Mouse (Mus musculus) embryonic facial prominence, embryonic 10.5 days (tissue): Measurements from ENCODE around the gene Gm28230. TPM values are rescaled to one million over a fixed set of nuclear protein-coding genes. Genes with fewer than 3 reads are reported as not detected.

Source experiments
- DNase-seq: peaks from one replicate; pipeline ENCODE4 v3.0.0-alpha.2; 2017; ENCODE audit warnings: low spot score
- H3K27ac ChIP-seq: fragments of 300-500 bp; sonication (generic); replicated peaks from 2 replicates; pipeline ENCODE4 v1.5.1; 2016; ENCODE audit warnings: mild to moderate bottlenecking
- H3K27me3 ChIP-seq: fragments of 300-500 bp; sonication (generic); replicated peaks from 2 replicates; pipeline ENCODE4 v1.6.1; 2016; ENCODE audit warnings: low read depth, mild to moderate bottlenecking; ENCODE audit not compliant: poor library complexity, severe bottlenecking
- H3K36me3 ChIP-seq: fragments of 300-500 bp; sonication (generic); replicated peaks from 2 replicates; pipeline ENCODE4 v1.6.1; 2016; ENCODE audit warnings: mild to moderate bottlenecking, moderate library complexity
- H3K4me1 ChIP-seq: fragments of 300-500 bp; sonication (generic); 2 replicates; pipeline ENCODE4 v1.6.1; 2016
- H3K4me3 ChIP-seq: fragments of 300-500 bp; sonication (generic); 2 replicates; pipeline ENCODE4 v1.5.1; 2016; ENCODE audit warnings: mild to moderate bottlenecking, moderate library complexity
- H3K9me3 ChIP-seq: fragments of 300-500 bp; sonication (generic); 2 replicates; pipeline ENCODE4 v1.6.1; 2016; ENCODE audit warnings: mild to moderate bottlenecking
- WGBS: fragments of 180-500 bp; shearing (Covaris S2); methylation state at CpG from one replicate; pipeline ENCODE4 v1.1.7; 2016; 5-methylcytosine and 5-hydroxymethylcytosine counted together
- polyA plus RNA-seq: library from polyadenylated mRNA; unstranded; fragments of >200 nt; fragmentation: Nextera tagmentation; extraction: Ambion mirVana; gene quantifications from 2 replicates; pipeline ENCODE4 v1.2.1, GENCODE M21; 2016

Gm28230 gene
- polyA plus RNA-seq, 1 experiment from 2014 or later: not detected

GRCm38 (mm10) chr2:74726973-74727639, 578 bp downstream of the Gm28230 start:
- H3K27ac ChIP-seq: no peak overlapping the region
- DNase-seq: peak; percentile 56
- 1% methylated on average over 43 of the region's 43 CpGs for WGBS
- H3K36me3 ChIP-seq: no peaks in the 10 kb centered on the region
- peak overlapping the region; percentile 49 for H3K4me3 ChIP-seq
- peaks cover 100% of the 10 kb centered on the region for H3K27me3 ChIP-seq
- H3K4me1 ChIP-seq: peaks cover 6% of the 10 kb centered on the region
- no peaks in the 10 kb centered on the region for H3K9me3 ChIP-seq

- under 1% methylated on average over 25 of the region's 25 CpGs for WGBS
- DNase-seq: no peak
- peaks cover 100% of the 10 kb centered on the region for H3K27me3 ChIP-seq
- peak overlapping the region; percentile 49 for H3K4me3 ChIP-seq
- peaks cover 8% of the 10 kb centered on the region for H3K4me1 ChIP-seq
- no peaks in the 10 kb centered on the region for H3K36me3 ChIP-seq
- no peak overlapping the region for H3K27ac ChIP-seq
- H3K9me3 ChIP-seq: no peaks in the 10 kb centered on the region
These were observed 1.2 kb downstream of the Gm28230 start for GRCm38 (mm10) chr2:74727640-74728302.

GRCm38 (mm10) chr2:74728303-74728680, 1.8 kb downstream of the Gm28230 start:
- H3K4me1 ChIP-seq: peaks cover 11% of the 10 kb centered on the region
- peak overlapping the region; percentile 49; the same call in 1 of the 2 replicates for H3K4me3 ChIP-seq
- H3K9me3 ChIP-seq: no peaks in the 10 kb centered on the region
- H3K27me3 ChIP-seq: peaks cover 100% of the 10 kb centered on the region
- no peaks in the 10 kb centered on the region for H3K36me3 ChIP-seq
- 1% methylated on average over 13 of the region's 13 CpGs for WGBS
- DNase-seq: peak; percentile 46
- no peak overlapping the region for H3K27ac ChIP-seq

- no peaks in the 10 kb centered on the region for H3K9me3 ChIP-seq
- H3K27ac ChIP-seq: no peak overlapping the region
- peaks cover 11% of the 10 kb centered on the region for H3K4me1 ChIP-seq
- no peak overlapping the region for H3K4me3 ChIP-seq
- WGBS: 2% methylated on average over 8 of the region's 8 CpGs
- peaks cover 100% of the 10 kb centered on the region for H3K27me3 ChIP-seq
- no peaks in the 10 kb centered on the region for H3K36me3 ChIP-seq
- DNase-seq: peak; percentile 14
These were observed 3.8 kb downstream of the Gm28230 start for GRCm38 (mm10) chr2:74730331-74730730.

- peaks cover 16% of the 10 kb centered on the region for H3K4me1 ChIP-seq
- H3K4me3 ChIP-seq: no peak overlapping the region
- H3K9me3 ChIP-seq: no peaks in the 10 kb centered on the region
- H3K36me3 ChIP-seq: no peaks in the 10 kb centered on the region
- DNase-seq: peak; percentile 29
- H3K27me3 ChIP-seq: peaks cover 100% of the 10 kb centered on the region
- H3K27ac ChIP-seq: no peak overlapping the region
These were observed 4.5 kb downstream of the Gm28230 start for GRCm38 (mm10) chr2:74731055-74731454.

- Histone ChIP-seq H3K4me1 (peaks cover 20% of the 10 kb centered on the region), H3K27me3 (peaks cover 100% of the 10 kb centered on the region), H3K36me3 (no peaks in the 10 kb centered on the region), H3K4me3 (no peak overlapping the region), H3K27ac (no peak overlapping the region), H3K9me3 (no peaks in the 10 kb centered on the region)
- DNase-seq: peak; percentile 34
- 1% methylated on average over 9 of the region's 9 CpGs for WGBS
These were observed 5.4 kb downstream of the Gm28230 start for GRCm38 (mm10) chr2:74731799-74732512.

- Histone ChIP-seq H3K27ac (no peak overlapping the region), H3K27me3 (peaks cover 100% of the 10 kb centered on the region), H3K9me3 (no peaks in the 10 kb centered on the region), H3K4me1 (peaks cover 14% of the 10 kb centered on the region; the same call in 1 of the 2 replicates), H3K4me3 (peak overlapping the region; percentile 31; the same call in 1 of the 2 replicates), H3K36me3 (no peaks in the 10 kb centered on the region)
- peak; percentile 57 for DNase-seq
- 1% methylated on average over 52 of the region's 52 CpGs for WGBS
These were observed 6.2 kb downstream of the Gm28230 start for GRCm38 (mm10) chr2:74732513-74733316.

GRCm38 (mm10) chr2:74733317-74733661, 6.8 kb downstream of the Gm28230 start:
- peak overlapping the region; percentile 31; the same call in 1 of the 2 replicates for H3K4me3 ChIP-seq
- H3K4me1 ChIP-seq: peaks cover 14% of the 10 kb centered on the region; the same call in 1 of the 2 replicates
- WGBS: 1% methylated on average over 16 of the region's 16 CpGs
- no peaks in the 10 kb centered on the region for H3K9me3 ChIP-seq
- H3K27ac ChIP-seq: no peak overlapping the region
- DNase-seq: peak; percentile 42
- no peaks in the 10 kb centered on the region for H3K36me3 ChIP-seq
- H3K27me3 ChIP-seq: peaks cover 100% of the 10 kb centered on the region

- WGBS: 2% methylated on average over 6 of the region's 6 CpGs
- no peaks in the 10 kb centered on the region for H3K9me3 ChIP-seq
- no peaks in the 10 kb centered on the region for H3K36me3 ChIP-seq
- peaks cover 14% of the 10 kb centered on the region; the same call in 1 of the 2 replicates for H3K4me1 ChIP-seq
- no peak overlapping the region for H3K27ac ChIP-seq
- H3K4me3 ChIP-seq: no peak overlapping the region
- H3K27me3 ChIP-seq: peaks cover 100% of the 10 kb centered on the region
- peak; percentile 53 for DNase-seq
These were observed 7.2 kb downstream of the Gm28230 start for GRCm38 (mm10) chr2:74733765-74734164.

GRCm38 (mm10) chr2:74734451-74734850, 7.9 kb downstream of the Gm28230 start:
- Histone ChIP-seq H3K27ac (no peak overlapping the region), H3K9me3 (no peaks in the 10 kb centered on the region), H3K4me1 (peaks cover 14% of the 10 kb centered on the region; the same call in 1 of the 2 replicates), H3K4me3 (peak overlapping the region; percentile 41; the same call in 1 of the 2 replicates), H3K27me3 (peaks cover 100% of the 10 kb centered on the region), H3K36me3 (no peaks in the 10 kb centered on the region)
- DNase-seq: peak; percentile 58
- WGBS: 1% methylated on average over 13 of the region's 13 CpGs

GRCm38 (mm10) chr2:74734996-74735811, 8.7 kb downstream of the Gm28230 start:
- Histone ChIP-seq H3K4me1 (peaks cover 15% of the 10 kb centered on the region; the same call in 1 of the 2 replicates), H3K27me3 (peaks cover 100% of the 10 kb centered on the region), H3K4me3 (peak overlapping the region; percentile 41; the same call in 1 of the 2 replicates), H3K27ac (no peak overlapping the region), H3K9me3 (no peaks in the 10 kb centered on the region), H3K36me3 (no peaks in the 10 kb centered on the region)
- peak; percentile 61 for DNase-seq
- under 1% methylated on average over 27 of the region's 27 CpGs for WGBS
